Mouse (Mus musculus) gastrocnemius, adult 8-10 months (tissue): ENCODE measurements around the gene Ddhd1. TPM values are rescaled to one million over a fixed set of nuclear protein-coding genes. Genes with fewer than 3 reads are reported as not detected.
"Not testable (repeated sequence)": the region's sequence is repeated elsewhere in the genome, so short reads cannot be mapped to it uniquely, and the experiment has no call there.

ENCODE experiments used
- DNase-seq, 2 experiments: peaks; one replicate each; pipeline ENCODE4 v3.0.0; 2022; ENCODE audit warnings: low spot score in 2 of 2
- total RNA-seq, 4 experiments: library from RNA; stranded (reverse); gene quantifications; 2 replicates each; pipeline ENCODE4 v1.2.4; 2022

Gene Ddhd1
- total RNA-seq, 4 experiments from 2014 or later: 1.2 to 2.8 (median 1.5) TPM

- not testable (repeated sequence) for DNase-seq
Measured at GRCm38 (mm10) chr14:45580923-45581827, 76.8 kb downstream of the Ddhd1 start.

- DNase-seq: peak; percentile 36 to 44
Measured at GRCm38 (mm10) chr14:45566066-45566937, 91.6 kb downstream of the Ddhd1 start.

- DNase-seq: peak; percentile 44 to 63
Measured at GRCm38 (mm10) chr14:45565216-45566065, 92.5 kb downstream of the Ddhd1 start.

- peak; percentile 42 to 64 for DNase-seq
Measured at GRCm38 (mm10) chr14:45563577-45563976, 94.4 kb downstream of the Ddhd1 start.

- DNase-seq: peak in 1 of 2 experiments; percentile 23
Measured at GRCm38 (mm10) chr14:45561681-45562080, 96.3 kb downstream of the Ddhd1 start.

GRCm38 (mm10) chr14:45559018-45559417 lies 98.9 kb downstream of the Ddhd1 start:
- DNase-seq: no peak

GRCm38 (mm10) chr14:45554336-45554735 lies 103.6 kb downstream of the Ddhd1 start:
- DNase-seq: no peak

GRCm38 (mm10) chr14:45553854-45554253 lies 104.1 kb downstream of the Ddhd1 start:
- DNase-seq: peak; percentile 37 to 54

- DNase-seq: no peak
Measured at GRCm38 (mm10) chr14:45552431-45552830, 105.5 kb downstream of the Ddhd1 start.

- no peak for DNase-seq
Measured at GRCm38 (mm10) chr14:45551121-45551768, 106.7 kb downstream of the Ddhd1 start.

GRCm38 (mm10) chr14:45550010-45550647 lies 107.8 kb downstream of the Ddhd1 start:
- DNase-seq: no peak

- DNase-seq: no peak
Measured at GRCm38 (mm10) chr14:45548118-45548517, 109.8 kb downstream of the Ddhd1 start.

GRCm38 (mm10) chr14:45544905-45545304 lies 113.0 kb downstream of the Ddhd1 start:
- DNase-seq: no peak

GRCm38 (mm10) chr14:45544026-45544425 lies 113.9 kb downstream of the Ddhd1 start:
- no peak for DNase-seq

- DNase-seq: peak; percentile 57 to 78
Measured at GRCm38 (mm10) chr14:45539659-45540468, 118.1 kb downstream of the Ddhd1 start.
